Mouse (Mus musculus) mesoderm, embryonic 11.5 days (tissue): ENCODE data around the gene Atp11a.

Source experiments
- DNase-seq: peaks from one replicate; pipeline ENCODE4 v3.0.0-alpha.2; 2012; ENCODE audit warnings: low read depth, low spot score

The Atp11a gene

DNA sequence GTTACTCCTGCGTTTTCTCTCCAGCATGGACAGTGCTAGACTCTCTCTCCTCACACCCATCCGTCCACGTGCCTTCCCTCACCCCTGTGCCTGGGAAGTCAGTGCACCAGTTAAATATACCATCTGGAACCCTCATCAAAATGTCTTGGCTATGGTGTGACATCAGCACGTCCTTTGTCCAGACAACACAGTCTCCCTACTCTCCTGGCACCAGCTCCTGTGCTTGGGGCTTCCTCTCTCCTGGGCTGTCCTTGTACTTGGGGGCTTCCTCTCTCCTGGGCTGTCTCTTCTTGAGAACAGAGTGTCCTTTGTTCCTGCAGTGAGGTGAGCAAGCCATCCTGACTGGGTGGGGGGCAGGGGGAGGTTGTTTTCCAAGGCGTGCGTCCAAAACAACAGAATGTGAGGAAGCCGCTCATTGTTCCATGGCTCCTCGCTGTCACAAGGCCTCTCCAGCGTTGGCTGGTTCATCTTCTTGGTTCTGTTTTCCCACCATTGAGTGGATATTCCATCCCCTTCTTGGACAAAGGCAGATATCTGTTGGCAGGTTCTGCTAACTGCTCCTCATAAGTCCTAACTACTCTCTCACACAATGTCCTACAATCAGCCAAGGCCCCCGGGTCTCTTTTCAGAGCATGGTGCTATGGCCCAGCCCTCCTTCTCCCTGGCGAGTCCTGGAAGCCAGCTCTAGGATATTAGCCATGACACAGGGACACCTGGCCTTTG lies 148.9 kb downstream of the Atp11a start:
- DNase-seq: no peak

GRCm38 (mm10) chr8:12906597-12906996 lies 149.8 kb downstream of the Atp11a start:
- no peak for DNase-seq

- DNase-seq: no peak
Measured at GRCm38 (mm10) chr8:12907730-12908129, 150.9 kb downstream of the Atp11a start.

DNA sequence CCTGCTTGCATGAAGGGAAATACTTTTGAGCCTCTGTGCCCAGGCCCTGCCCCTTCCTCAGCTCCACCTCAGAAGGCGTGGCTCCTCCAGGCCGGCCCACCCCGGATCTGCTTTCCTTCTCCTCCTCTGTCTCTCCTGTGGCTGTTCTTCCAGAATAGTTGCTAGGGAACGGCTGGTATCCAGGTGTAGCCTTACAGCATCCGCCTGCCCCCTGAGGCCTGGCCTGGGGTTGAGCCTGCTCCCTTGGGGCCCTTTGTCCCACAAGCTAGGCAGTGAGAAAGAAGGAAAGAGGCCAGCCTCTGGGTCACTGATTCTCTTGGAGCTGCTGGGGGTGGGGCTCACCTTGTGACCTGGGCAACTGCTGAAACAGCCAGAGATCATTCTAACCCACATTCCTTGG lies 155.2 kb downstream of the Atp11a start:
- DNase-seq: peak; percentile 59

GRCm38 (mm10) chr8:12915187-12916006 lies 158.6 kb downstream of the Atp11a start:
- peak; percentile 54 for DNase-seq

GRCm38 (mm10) chr8:12916156-12916900 lies 159.5 kb downstream of the Atp11a start:
- no peak for DNase-seq

GRCm38 (mm10) chr8:12917029-12917428 lies 160.2 kb downstream of the Atp11a start:
- no peak for DNase-seq

DNA sequence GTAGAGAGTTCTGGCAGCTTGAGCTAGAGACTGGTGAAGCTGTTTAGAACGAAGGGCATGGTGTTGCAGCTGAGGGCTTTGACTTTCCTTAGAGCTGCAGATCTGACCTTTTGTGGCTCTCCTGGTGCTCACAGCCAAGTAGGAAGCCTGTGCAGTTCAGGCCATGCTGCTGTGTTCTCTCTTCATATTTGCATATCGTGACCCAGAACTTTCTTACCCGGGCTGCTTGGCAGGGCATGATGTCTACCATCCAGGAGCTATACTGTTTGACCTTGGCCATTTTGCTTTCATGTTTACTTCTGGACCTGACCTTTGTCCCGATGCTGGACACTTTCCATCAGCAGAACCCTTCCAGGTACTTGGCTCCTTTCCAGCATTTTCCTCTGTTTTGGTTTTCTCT lies 161.0 kb downstream of the Atp11a start:
- no peak for DNase-seq
